Mouse (Mus musculus): ENCODE results near the gene Tlr9.

The Tlr9 gene

GRCm38 (mm10) chr9:106222261-106222851 is at the start of gene Tlr9:
Tlr9 (plus strand) TSS chr9:106222598.
- DNase-seq (ENCODE audit: low read depth), result no peak

GRCm38 (mm10) chr9:106173363-106173762 is 49.0 kb upstream of the Tlr9 start:
- no peak for DNase-seq (ENCODE audit: low read depth)

GRCm38 (mm10) chr9:106175552-106176200 is 46.7 kb upstream of the Tlr9 start:
- peak; percentile 65 for DNase-seq (ENCODE audit: low read depth)

- peak; percentile 51 for DNase-seq (ENCODE audit: low read depth)
Observed at GRCm38 (mm10) chr9:106176769-106177168, 45.6 kb upstream of the Tlr9 start.

GRCm38 (mm10) chr9:106177799-106178198 is 44.6 kb upstream of the Tlr9 start:
- peak; percentile 31 for DNase-seq (ENCODE audit: low read depth)

- no peak for DNase-seq (ENCODE audit: low read depth)
Observed at GRCm38 (mm10) chr9:106179454-106179853, 42.9 kb upstream of the Tlr9 start.

- DNase-seq (ENCODE audit: low read depth), result no peak
Observed at GRCm38 (mm10) chr9:106179964-106180363, 42.4 kb upstream of the Tlr9 start.

- DNase-seq (ENCODE audit: low read depth), result no peak
Observed at GRCm38 (mm10) chr9:106182146-106182545, 40.3 kb upstream of the Tlr9 start.

- no peak for DNase-seq (ENCODE audit: low read depth)
Observed at GRCm38 (mm10) chr9:106183996-106184395, 38.4 kb upstream of the Tlr9 start.

GRCm38 (mm10) chr9:106191355-106191754 is 31.0 kb upstream of the Tlr9 start:
- DNase-seq (ENCODE audit: low read depth), result no peak

- no peak for DNase-seq (ENCODE audit: low read depth)
Observed at GRCm38 (mm10) chr9:106192024-106192423, 30.4 kb upstream of the Tlr9 start.

GRCm38 (mm10) chr9:106192998-106193397 is 29.4 kb upstream of the Tlr9 start:
- peak; percentile 34 for DNase-seq (ENCODE audit: low read depth)

- DNase-seq (ENCODE audit: low read depth), result peak; percentile 16
Observed at GRCm38 (mm10) chr9:106193930-106194807, 28.2 kb upstream of the Tlr9 start.

- no peak for DNase-seq (ENCODE audit: low read depth)
Observed at GRCm38 (mm10) chr9:106195693-106196092, 26.7 kb upstream of the Tlr9 start.

- DNase-seq (ENCODE audit: low read depth), result peak; percentile 41
Observed at GRCm38 (mm10) chr9:106197081-106197713, 25.2 kb upstream of the Tlr9 start.

GRCm38 (mm10) chr9:106197732-106198131 is 24.7 kb upstream of the Tlr9 start:
- DNase-seq (ENCODE audit: low read depth), result no peak

- peak; percentile 85 for DNase-seq (ENCODE audit: low read depth)
Observed at GRCm38 (mm10) chr9:106198962-106199458, 23.4 kb upstream of the Tlr9 start.

- no peak for DNase-seq (ENCODE audit: low read depth)
Observed at GRCm38 (mm10) chr9:106199535-106200272, 22.7 kb upstream of the Tlr9 start, which contains the start of gene Ppm1m. Ppm1m (minus strand) TSS chr9:106199746.

GRCm38 (mm10) chr9:106201895-106202294 is 20.5 kb upstream of the Tlr9 start:
- peak; percentile 14 for DNase-seq (ENCODE audit: low read depth)

- DNase-seq (ENCODE audit: low read depth), result peak; percentile 94
Observed at GRCm38 (mm10) chr9:106202819-106203636, 19.4 kb upstream of the Tlr9 start, which contains the start of gene Twf2. Twf2 (plus strand) TSS chr9:106203108.
